In the genomic region with DNA sequence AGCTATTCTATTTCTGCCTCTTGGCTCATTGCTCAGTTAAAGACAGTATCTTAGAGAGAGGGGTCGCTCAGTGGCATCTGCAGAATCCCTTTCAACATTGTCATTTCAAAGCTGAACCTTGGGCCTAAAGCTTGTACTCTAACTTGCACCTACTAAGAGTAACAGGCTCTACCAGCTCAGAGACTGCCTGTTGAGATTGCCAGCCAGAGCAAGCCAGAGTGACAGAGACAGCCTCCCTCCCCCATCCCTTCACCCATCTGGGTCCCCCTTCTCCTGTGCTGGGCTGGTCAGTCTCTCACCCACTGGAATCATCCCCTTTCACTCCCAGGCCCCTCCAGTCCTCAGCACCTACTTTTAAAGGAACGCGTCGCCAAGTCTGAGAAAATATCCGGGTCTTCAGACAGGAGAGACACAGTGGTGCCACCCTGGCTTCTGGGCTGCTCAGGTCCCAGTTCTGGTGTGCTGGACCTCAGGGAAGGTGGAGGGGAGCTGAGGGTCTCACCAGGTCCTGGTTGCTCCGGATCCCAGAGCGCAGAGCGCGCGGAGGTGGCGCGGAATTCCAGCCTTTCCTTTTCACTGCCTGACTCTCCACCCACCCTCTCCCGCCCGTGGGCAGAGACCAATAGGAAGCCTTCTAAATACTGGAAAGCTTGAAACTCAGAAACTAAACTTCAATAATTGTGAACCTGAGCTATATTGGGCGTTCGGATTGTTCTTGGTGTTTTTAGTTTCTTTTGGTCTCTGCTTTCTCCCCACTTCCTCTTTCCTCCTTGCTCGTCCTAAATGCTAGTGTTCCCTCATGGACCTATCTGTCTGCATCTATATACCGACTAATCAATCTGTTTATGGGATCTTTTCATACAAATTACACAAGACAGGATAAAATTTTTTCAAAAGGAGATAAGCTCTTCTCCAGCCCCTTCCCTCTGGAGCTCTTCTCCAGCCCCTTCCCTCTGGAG, we compare ENCODE assay signal across 1 mouse cellular context.
TF ChIP-seq lines count a peak whose summit lies in the region.

No protein-coding gene starts in this region.

TF ChIP-seq in CH12.LX, 34 proteins besides CTCF, POLR2A, EP300 and RAD21:
- peak; percentile 84 for TF ChIP-seq MEF2A (IDR thresholded peaks at IDR 0.05; ENCODE audit: borderline replicate concordance, low read depth, low read length)
- TF ChIP-seq IRF4 (IDR thresholded peaks at IDR 0.05; ENCODE audit: low read depth, low read length): peak; percentile 90
